Mouse (Mus musculus): Measurements from ENCODE around the gene 4931428L18Rik. TPM values are rescaled to one million over a fixed set of nuclear protein-coding genes. Genes with fewer than 3 reads are reported as not detected.

The 4931428L18Rik gene
- polyA plus RNA-seq, 1 experiment, result 1.0 TPM

- H3K4me3 ChIP-seq (ENCODE audit: low read depth, low read length), result no peak overlapping the region
Observed at GRCm38 (mm10) chr1:31190237-31190866, 32.1 kb downstream of the 4931428L18Rik start.

DNA sequence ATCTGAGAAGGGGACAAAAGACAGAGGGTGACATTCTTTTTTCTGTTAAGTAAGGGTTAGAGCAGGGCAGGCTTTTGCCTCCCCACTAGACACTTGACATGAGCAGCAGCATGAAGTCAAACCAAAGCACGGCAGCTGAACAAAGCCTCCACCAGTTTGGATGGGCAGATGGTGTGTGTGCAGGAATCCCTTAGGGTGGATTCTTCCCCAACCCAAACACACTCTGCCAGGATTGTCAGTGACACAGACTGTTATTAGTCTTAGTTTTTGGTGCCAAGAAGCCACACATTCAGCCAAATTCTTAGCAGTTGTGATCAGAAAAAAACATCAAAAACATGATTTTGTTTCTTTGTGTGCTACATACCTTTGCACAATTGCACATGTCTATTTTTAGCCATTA, 44.2 kb downstream of the 4931428L18Rik start:
- no peak overlapping the region for H3K27ac ChIP-seq (ENCODE audit: insufficient read depth, low read length)
- H3K9ac ChIP-seq (ENCODE audit: low read depth, poor library complexity, severe bottlenecking), result no peak overlapping the region
- H3K9me3 ChIP-seq (replicated peaks; ENCODE audit: control insufficient read depth, insufficient read depth, low read length, poor library complexity, severe bottlenecking), result no peaks in the 10 kb centered on the region
- no peaks in the 10 kb centered on the region for H3K36me3 ChIP-seq (ENCODE audit: control insufficient read depth, insufficient read depth, low read length, poor library complexity, severe bottlenecking)
- no peak overlapping the region for H3K4me3 ChIP-seq (ENCODE audit: low read depth, low read length)
- H3K27me3 ChIP-seq (ENCODE audit: control insufficient read depth, insufficient read depth, low read length, poor library complexity, severe bottlenecking), result no peaks in the 10 kb centered on the region
- H3K4me1 ChIP-seq (ENCODE audit: control insufficient read depth, insufficient read depth, low read length), result no peaks in the 10 kb centered on the region
- TF ChIP-seq POLR2A (IDR thresholded peaks at IDR 0.05; ENCODE audit: insufficient read depth, low read length) (no peak), CTCF (IDR thresholded peaks at IDR 0.05; ENCODE audit: low read depth, low read length) (no peak), EP300 (IDR thresholded peaks at IDR 0.05; ENCODE audit: insufficient read depth, low read depth, low read length) (no peak)

More at GRCm38 (mm10) chr1:31190237-31190866, 32.1 kb downstream of the 4931428L18Rik start:
- Histone ChIP-seq H3K27ac (ENCODE audit: insufficient read depth, low read length) (no peak overlapping the region), H3K9me3 (replicated peaks; ENCODE audit: control insufficient read depth, insufficient read depth, low read length, poor library complexity, severe bottlenecking) (no peaks in the 10 kb centered on the region), H3K27me3 (ENCODE audit: control insufficient read depth, insufficient read depth, low read length, poor library complexity, severe bottlenecking) (no peaks in the 10 kb centered on the region), H3K9ac (ENCODE audit: low read depth, poor library complexity, severe bottlenecking) (no peak overlapping the region), H3K36me3 (ENCODE audit: control insufficient read depth, insufficient read depth, low read length, poor library complexity, severe bottlenecking) (no peaks in the 10 kb centered on the region), H3K4me1 (ENCODE audit: control insufficient read depth, insufficient read depth, low read length) (no peaks in the 10 kb centered on the region)
- TF ChIP-seq CTCF (IDR thresholded peaks at IDR 0.05; ENCODE audit: low read depth, low read length) (no peak), EP300 (IDR thresholded peaks at IDR 0.05; ENCODE audit: insufficient read depth, low read depth, low read length) (no peak), POLR2A (IDR thresholded peaks at IDR 0.05; ENCODE audit: insufficient read depth, low read length) (no peak)

- TF ChIP-seq POLR2A (IDR thresholded peaks at IDR 0.05; ENCODE audit: insufficient read depth, low read length) (no peak), CTCF (IDR thresholded peaks at IDR 0.05; ENCODE audit: low read depth, low read length) (no peak)
- no peak within 1 kb of the TSS for H3K9ac ChIP-seq (ENCODE audit: low read depth, poor library complexity, severe bottlenecking)
- H3K4me3 ChIP-seq (ENCODE audit: low read depth, low read length), result no peak within 1 kb of the TSS
- no peak within 1 kb of the TSS for H3K27ac ChIP-seq (ENCODE audit: insufficient read depth, low read length)
- H3K36me3 ChIP-seq (ENCODE audit: control insufficient read depth, insufficient read depth, low read length, poor library complexity, severe bottlenecking), result no peaks in the 10 kb centered on the region
- H3K27me3 ChIP-seq (ENCODE audit: control insufficient read depth, insufficient read depth, low read length, poor library complexity, severe bottlenecking), result no peaks in the 10 kb centered on the region
- H3K9me3 ChIP-seq (replicated peaks; ENCODE audit: control insufficient read depth, insufficient read depth, low read length, poor library complexity, severe bottlenecking), result no peaks in the 10 kb centered on the region
- no peaks in the 10 kb centered on the region for H3K4me1 ChIP-seq (ENCODE audit: control insufficient read depth, insufficient read depth, low read length)
Observed at GRCm38 (mm10) chr1:31176101-31176500, 46.4 kb downstream of the 4931428L18Rik start, which contains the start of gene Lgsn. Gene Lgsn (plus strand): TSS chr1:31176401.

- TF ChIP-seq POLR2A (IDR thresholded peaks at IDR 0.05; ENCODE audit: insufficient read depth, low read length), result no peak
- TF ChIP-seq EP300 (IDR thresholded peaks at IDR 0.05; ENCODE audit: insufficient read depth, low read depth, low read length), result no peak
- no peak for TF ChIP-seq CTCF (IDR thresholded peaks at IDR 0.05; ENCODE audit: low read depth, low read length)
- no peaks in the 10 kb centered on the region for H3K4me1 ChIP-seq (ENCODE audit: control insufficient read depth, insufficient read depth, low read length)
- H3K36me3 ChIP-seq (ENCODE audit: control insufficient read depth, insufficient read depth, low read length, poor library complexity, severe bottlenecking), result no peaks in the 10 kb centered on the region
- H3K9ac ChIP-seq (ENCODE audit: low read depth, poor library complexity, severe bottlenecking), result no peak overlapping the region
- no peak overlapping the region for H3K27ac ChIP-seq (ENCODE audit: insufficient read depth, low read length)
- no peaks in the 10 kb centered on the region for H3K9me3 ChIP-seq (replicated peaks; ENCODE audit: control insufficient read depth, insufficient read depth, low read length, poor library complexity, severe bottlenecking)
- H3K4me3 ChIP-seq (ENCODE audit: low read depth, low read length), result no peak overlapping the region
- no peaks in the 10 kb centered on the region for H3K27me3 ChIP-seq (ENCODE audit: control insufficient read depth, insufficient read depth, low read length, poor library complexity, severe bottlenecking)
Observed at GRCm38 (mm10) chr1:31175401-31175800, 47.1 kb downstream of the 4931428L18Rik start.

- TF ChIP-seq POLR2A (IDR thresholded peaks at IDR 0.05; ENCODE audit: insufficient read depth, low read length) (no peak), CTCF (IDR thresholded peaks at IDR 0.05; ENCODE audit: low read depth, low read length) (no peak), EP300 (IDR thresholded peaks at IDR 0.05; ENCODE audit: insufficient read depth, low read depth, low read length) (no peak)
- Histone ChIP-seq H3K9ac (ENCODE audit: low read depth, poor library complexity, severe bottlenecking) (no peak overlapping the region), H3K27ac (ENCODE audit: insufficient read depth, low read length) (no peak overlapping the region), H3K4me1 (ENCODE audit: control insufficient read depth, insufficient read depth, low read length) (no peaks in the 10 kb centered on the region), H3K27me3 (ENCODE audit: control insufficient read depth, insufficient read depth, low read length, poor library complexity, severe bottlenecking) (no peaks in the 10 kb centered on the region), H3K9me3 (replicated peaks; ENCODE audit: control insufficient read depth, insufficient read depth, low read length, poor library complexity, severe bottlenecking) (no peaks in the 10 kb centered on the region), H3K4me3 (ENCODE audit: low read depth, low read length) (no peak overlapping the region), H3K36me3 (ENCODE audit: control insufficient read depth, insufficient read depth, low read length, poor library complexity, severe bottlenecking) (no peaks in the 10 kb centered on the region)
Observed at GRCm38 (mm10) chr1:31165326-31166121, 57.0 kb downstream of the 4931428L18Rik start.

All from ES-Bruce4 (cell line).